Mouse (Mus musculus) activated CD4-positive, CD25-positive, alpha-beta regulatory T cell, adult 4 months (primary cell): ENCODE measurements around the gene Olfr1043. TPM values are rescaled to one million over a fixed set of nuclear protein-coding genes. Genes with fewer than 3 reads are reported as not detected.
"Not testable (repeated sequence)": the region's sequence is repeated elsewhere in the genome, so short reads cannot be mapped to it uniquely, and the experiment has no call there.

Experiments
- ATAC-seq: one replicate; pipeline ENCODE4 v1.8.0; 2017
- polyA plus RNA-seq, 2 experiments: library from polyadenylated mRNA; unstranded; fragments of 100-300 nt; shearing (Covaris generic); gene quantifications; one replicate each; pipeline ENCODE4 v1.2.1; 2017

Olfr1043 gene
- not detected for polyA plus RNA-seq

DNA sequence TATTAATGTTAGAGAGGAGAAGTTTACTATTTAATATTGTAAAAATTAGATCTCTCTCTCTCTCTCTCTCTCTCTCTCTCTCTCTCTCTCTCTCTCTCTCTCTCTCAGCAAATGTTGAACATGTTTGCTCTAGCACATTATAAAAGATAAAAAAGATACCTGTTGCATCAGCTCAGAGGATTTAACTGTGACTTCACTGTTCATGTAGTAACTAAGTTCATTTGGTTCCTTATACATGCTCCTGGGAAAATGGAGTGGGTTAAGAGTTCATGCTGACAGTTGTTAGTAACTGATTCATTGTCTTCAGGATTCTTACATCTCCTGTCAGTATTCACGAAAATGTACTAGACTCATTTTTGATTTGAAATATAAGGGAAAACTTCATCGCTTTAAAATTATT lies at the start of gene Olfr1043:
Olfr1043 (minus strand) TSS at position 101 of the 400 bp plus-strand sequence.
- no peak for ATAC-seq

DNA sequence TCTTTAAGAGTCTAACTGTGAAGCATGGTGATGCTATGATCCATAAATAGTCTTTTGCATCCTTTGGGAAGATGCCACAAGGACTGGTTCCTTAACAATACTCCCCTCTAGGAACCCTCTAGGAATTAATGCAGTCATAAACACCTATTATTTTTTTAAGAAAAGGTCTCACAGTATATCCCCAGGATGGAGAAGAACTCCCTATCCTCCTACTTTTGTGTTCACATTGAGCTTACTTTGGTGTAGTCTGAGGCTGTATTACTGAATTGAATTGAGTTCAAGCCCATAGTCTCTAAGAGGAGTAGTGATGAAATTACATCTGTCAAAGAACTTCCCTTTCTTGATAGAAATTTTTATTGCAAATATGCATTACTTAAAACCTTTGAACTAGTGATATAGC lies 35.6 kb upstream of the Olfr1043 start, which contains the start of gene Olfr1045:
Olfr1045 (minus strand) TSS at position 101 of the 400 bp plus-strand sequence.
- no peak for ATAC-seq

DNA sequence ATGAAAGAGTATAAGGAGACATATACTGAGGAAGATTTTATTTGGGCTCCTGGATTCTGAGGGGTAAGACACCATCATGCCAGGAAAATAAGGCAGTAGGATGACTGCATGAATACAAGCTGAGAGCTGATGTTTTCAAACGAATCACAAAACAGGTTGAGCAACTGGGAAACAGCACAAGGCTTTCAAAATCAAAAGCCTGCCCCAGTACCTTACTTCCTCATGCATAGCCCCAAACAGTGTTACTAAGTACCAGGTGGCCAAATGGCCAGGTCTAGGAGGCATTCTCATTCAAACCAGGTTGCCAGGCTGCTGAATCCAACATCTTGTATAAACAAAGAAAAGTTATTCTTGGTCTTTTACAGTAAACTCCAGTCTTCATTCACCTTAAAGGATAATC lies 28.5 kb upstream of the Olfr1043 start:
- ATAC-seq = no peak

DNA sequence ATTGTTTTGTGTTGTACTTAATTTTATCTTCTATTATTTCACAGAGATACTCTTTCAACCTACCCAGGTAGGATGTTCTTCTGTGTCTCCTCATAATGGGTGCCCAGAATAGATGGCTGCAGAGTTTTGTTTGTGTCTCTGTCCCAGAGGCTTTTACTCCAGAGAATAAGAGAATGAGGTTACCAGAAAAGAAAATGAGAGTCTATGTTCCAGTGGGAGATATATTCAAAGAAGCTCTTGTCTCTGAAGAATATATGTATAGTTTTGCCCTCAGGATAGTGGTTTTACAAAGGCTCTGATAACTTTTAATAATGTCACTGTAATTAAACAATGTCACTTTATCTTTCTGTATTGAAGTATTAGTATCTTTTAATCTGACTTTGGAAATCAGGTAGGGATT lies 18.3 kb upstream of the Olfr1043 start, which contains the start of gene Olfr52:
Olfr52 (minus strand) TSS at position 101 of the 400 bp plus-strand sequence.
- no peak for ATAC-seq

DNA sequence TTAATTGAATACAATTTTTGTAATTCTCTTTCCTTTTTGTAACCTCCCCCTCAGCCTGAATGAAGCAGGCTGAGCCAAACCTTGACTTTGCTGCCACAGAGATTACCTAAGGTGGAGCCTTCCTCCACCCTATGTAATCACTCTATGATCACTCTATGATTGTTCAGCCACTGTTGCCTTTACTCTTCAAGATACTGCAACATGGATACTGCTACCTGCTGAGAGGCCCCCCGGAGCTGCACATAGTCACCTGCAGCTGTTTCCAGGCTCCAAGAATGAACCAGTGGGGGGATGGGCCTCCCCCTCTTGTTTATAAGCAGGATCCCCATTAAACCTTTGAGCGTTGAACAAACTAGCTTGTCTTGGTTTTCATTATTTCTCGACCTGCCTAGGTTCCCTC lies 12.6 kb upstream of the Olfr1043 start:
- ATAC-seq = no peak

DNA sequence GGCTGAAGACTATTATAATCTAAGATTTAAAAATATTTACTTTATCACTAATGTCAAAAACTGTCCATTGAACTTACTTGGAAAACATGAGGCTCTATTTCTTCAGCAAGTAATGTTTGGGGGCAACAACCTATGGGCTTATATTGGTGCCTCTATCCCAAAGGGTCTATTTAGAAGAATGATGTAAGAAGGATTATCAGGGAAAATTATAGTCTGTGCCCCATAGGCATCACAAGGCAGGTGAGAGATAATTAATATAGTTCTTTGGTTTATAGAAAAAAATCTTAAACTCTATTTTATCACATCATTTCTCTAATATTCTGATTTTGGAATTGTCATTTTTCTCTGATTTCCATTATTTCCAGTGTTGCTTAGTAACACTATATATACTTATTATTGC lies 10.4 kb upstream of the Olfr1043 start, which contains the start of gene Olfr1044:
Olfr1044 (minus strand) TSS at position 101 of the 400 bp plus-strand sequence.
- no peak for ATAC-seq

DNA sequence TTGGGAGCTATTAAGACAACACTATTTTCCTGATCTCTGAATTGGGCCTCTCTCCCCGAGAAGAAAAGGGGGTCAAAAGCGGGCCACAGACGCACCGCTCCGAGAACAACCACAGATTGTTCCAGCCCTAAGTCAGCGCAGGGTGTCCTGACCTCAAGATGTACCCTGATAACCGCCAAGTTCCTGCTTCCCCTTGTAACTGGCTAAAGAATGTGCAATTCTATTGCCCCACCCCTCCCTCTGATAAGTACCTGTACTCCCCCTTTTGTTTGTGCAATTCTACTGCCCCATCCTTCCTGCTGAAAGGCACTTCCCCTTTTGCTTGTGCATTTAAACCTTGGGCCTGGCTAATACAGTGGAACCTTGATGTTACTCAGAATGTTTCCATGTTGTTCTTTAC lies 8.1 kb upstream of the Olfr1043 start:
- not testable (repeated sequence) for ATAC-seq

DNA sequence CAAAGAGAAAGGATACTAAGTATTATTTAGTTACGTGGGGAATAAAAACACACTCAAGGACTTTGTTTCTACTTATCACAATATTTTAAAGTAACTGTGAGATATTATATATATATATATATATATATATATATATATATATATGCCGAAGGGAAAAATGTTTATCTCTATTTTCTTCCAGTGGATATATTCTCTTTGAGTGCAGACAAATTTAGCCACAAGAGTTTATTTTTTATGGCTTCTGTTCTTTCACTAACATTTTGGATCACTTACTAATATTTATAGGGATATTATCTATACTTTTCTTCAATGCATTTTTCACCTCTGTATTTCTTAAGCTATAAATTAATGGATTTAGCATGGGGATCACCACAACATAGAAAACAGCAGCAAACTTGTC lies 5.6 kb downstream of the Olfr1043 start, which contains the start of gene Olfr1042:
Olfr1042 (minus strand) TSS at position 101 of the 400 bp plus-strand sequence.
- no peak for ATAC-seq

DNA sequence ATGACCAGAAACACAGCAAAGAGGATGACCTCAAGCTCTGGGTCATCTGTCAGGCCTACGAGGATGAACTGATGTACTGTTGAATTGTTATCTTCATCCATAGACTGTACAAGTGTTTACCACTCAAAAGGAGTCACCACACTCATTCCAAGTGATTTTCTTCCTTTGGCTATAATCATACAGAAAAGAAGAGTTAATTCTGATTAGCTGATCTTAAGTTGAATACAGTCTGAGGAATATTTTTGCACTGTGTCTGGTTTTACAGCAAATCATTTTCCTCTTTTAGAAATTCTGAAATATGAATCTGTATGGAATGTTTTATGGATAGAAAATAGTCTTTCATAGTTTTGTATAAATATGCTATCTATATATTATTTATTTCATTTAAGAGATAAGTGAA lies 20.7 kb downstream of the Olfr1043 start, which contains the start of gene Olfr1040:
Olfr1040 (minus strand) TSS at position 101 of the 400 bp plus-strand sequence.
- no peak for ATAC-seq

DNA sequence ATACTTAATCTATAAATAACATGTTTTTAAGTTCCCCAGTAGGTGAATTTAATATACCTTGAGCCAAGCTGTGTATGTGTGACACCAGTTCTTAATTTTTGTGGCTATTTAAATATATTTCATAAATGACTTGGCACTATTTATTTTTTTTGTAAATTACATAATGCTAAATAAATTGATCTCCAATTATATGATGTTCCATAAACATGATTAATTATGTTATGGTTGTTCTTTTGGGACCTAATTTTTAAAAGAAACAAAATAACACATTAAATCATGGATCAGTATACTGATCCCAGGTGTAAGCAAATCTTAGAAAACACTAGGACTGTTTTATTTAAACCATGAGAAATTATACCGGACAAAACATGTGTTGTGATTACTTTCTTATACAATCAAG lies 31.5 kb downstream of the Olfr1043 start, which contains the start of gene Olfr1039:
Olfr1039 (minus strand) TSS at position 101 of the 400 bp plus-strand sequence.
- ATAC-seq = no peak

Other genes starting within 250 kb of the Olfr1043 start
- gene Olfr1026, start 246.0 kb downstream of the Olfr1043 start, polyA plus RNA-seq = not detected
- not detected for gene Olfr1028, start 217.1 kb downstream of the Olfr1043 start, polyA plus RNA-seq
- gene Olfr1029, start 193.6 kb downstream of the Olfr1043 start, polyA plus RNA-seq = not detected
- gene Olfr1030, start 188.2 kb downstream of the Olfr1043 start, polyA plus RNA-seq = not detected
- gene Olfr1031, start 177.2 kb downstream of the Olfr1043 start, polyA plus RNA-seq = not detected
- not detected for gene Olfr1032, start 162.0 kb downstream of the Olfr1043 start, polyA plus RNA-seq
- gene Olfr1033, start 146.9 kb downstream of the Olfr1043 start, polyA plus RNA-seq = 1 to 10 TPM in 1 of 2 experiments, not detected in 1; 1.2 TPM
- gene Olfr1034, start 121.7 kb downstream of the Olfr1043 start, polyA plus RNA-seq = not detected
- gene Olfr1036, start 93.5 kb downstream of the Olfr1043 start, polyA plus RNA-seq = not detected
- gene Olfr1037, start 80.1 kb downstream of the Olfr1043 start, polyA plus RNA-seq = not detected
- gene Olfr1039, start 31.6 kb downstream of the Olfr1043 start, polyA plus RNA-seq = not detected
- gene Olfr1040, start 20.8 kb downstream of the Olfr1043 start, polyA plus RNA-seq = not detected
- gene Olfr1042, start 5.7 kb downstream of the Olfr1043 start, polyA plus RNA-seq = not detected
- not detected for gene Olfr1044, start 10.3 kb upstream of the Olfr1043 start, polyA plus RNA-seq
- gene Olfr52, start 18.2 kb upstream of the Olfr1043 start, polyA plus RNA-seq = not detected
- gene Olfr1045, start 35.5 kb upstream of the Olfr1043 start, polyA plus RNA-seq = under 1 TPM in 1 of 2 experiments, not detected in 1; 0.44 TPM
- not detected for gene Olfr1046, start 51.8 kb upstream of the Olfr1043 start, polyA plus RNA-seq
- gene Olfr1047, start 63.9 kb upstream of the Olfr1043 start, polyA plus RNA-seq = not detected
- gene Olfr1048, start 72.8 kb upstream of the Olfr1043 start, polyA plus RNA-seq = not detected
- gene Olfr1049, start 90.8 kb upstream of the Olfr1043 start, polyA plus RNA-seq = not detected
- not detected for gene Olfr1051, start 111.6 kb upstream of the Olfr1043 start, polyA plus RNA-seq
- under 1 TPM in 1 of 2 experiments, not detected in 1; 0.21 TPM for gene Olfr1052, start 124.9 kb upstream of the Olfr1043 start, polyA plus RNA-seq
- not detected for gene Olfr1053, start 147.8 kb upstream of the Olfr1043 start, polyA plus RNA-seq
- gene Olfr1054, start 167.9 kb upstream of the Olfr1043 start, polyA plus RNA-seq = not detected
- not detected for gene Olfr1055, start 182.8 kb upstream of the Olfr1043 start, polyA plus RNA-seq
- not detected for gene Olfr1056, start 194.9 kb upstream of the Olfr1043 start, polyA plus RNA-seq
- gene Olfr1057, start 210.9 kb upstream of the Olfr1043 start, polyA plus RNA-seq = not detected
- not detected for gene Olfr1058, start 221.0 kb upstream of the Olfr1043 start, polyA plus RNA-seq
- gene Olfr1061, start 246.5 kb upstream of the Olfr1043 start, polyA plus RNA-seq = not detected